Mouse (Mus musculus) hindbrain, embryonic 11.5 days (tissue): ENCODE data around the gene F5. TPM values are rescaled to one million over a fixed set of nuclear protein-coding genes. Genes with fewer than 3 reads are reported as not detected.
A peak's percentile ranks its signal among the peaks of the same experiment; 100 is the strongest.

Experiments used
- ATAC-seq: fragments of 200-750 bp; cut with Nextera tagmentation; 2 replicates; pipeline ENCODE4 v1.8.0; 2017; ENCODE audit warnings: mild to moderate bottlenecking, moderate TSS enrichment, moderate library complexity; ENCODE audit not compliant: low FRiP score
- DNase-seq: peaks from one replicate; pipeline ENCODE4 v3.0.0-alpha.2; 2015; ENCODE audit warnings: low spot score
- H3K27ac ChIP-seq: fragments of 300-500 bp; sonication (generic); 2 replicates; pipeline ENCODE4 v1.5.1; 2014; ENCODE audit warnings: mild to moderate bottlenecking, low read depth, low read length
- H3K27me3 ChIP-seq: fragments of 300-500 bp; sonication (generic); 2 replicates; pipeline ENCODE4 v1.6.1; 2014; ENCODE audit warnings: mild to moderate bottlenecking, low read length, moderate library complexity, mixed read lengths; ENCODE audit not compliant: control insufficient read depth, insufficient read depth
- H3K36me3 ChIP-seq: fragments of 300-500 bp; sonication (generic); 2 replicates; pipeline ENCODE4 v1.6.1; 2014; ENCODE audit warnings: mild to moderate bottlenecking, low read length, moderate library complexity, mixed read lengths; ENCODE audit not compliant: control insufficient read depth, insufficient read depth
- H3K4me1 ChIP-seq: fragments of 300-500 bp; sonication (generic); replicated peaks from 2 replicates; pipeline ENCODE4 v1.6.1; 2014; ENCODE audit warnings: low read length, mixed read lengths; ENCODE audit not compliant: control insufficient read depth, insufficient read depth
- H3K4me2 ChIP-seq: fragments of 300-500 bp; sonication (generic); replicated peaks from 2 replicates; pipeline ENCODE4 v1.6.1; 2014; ENCODE audit warnings: mild to moderate bottlenecking, low read depth, low read length
- H3K4me3 ChIP-seq: fragments of 300-500 bp; sonication (generic); 2 replicates; pipeline ENCODE4 v1.5.1; 2014; ENCODE audit warnings: low read depth, low read length
- H3K9ac ChIP-seq: fragments of 300-500 bp; sonication (generic); 2 replicates; pipeline ENCODE4 v1.6.1; 2014; ENCODE audit warnings: low read depth, low read length
- H3K9me3 ChIP-seq: fragments of 300-500 bp; sonication (generic); 2 replicates; pipeline ENCODE4 v1.6.1; 2016; ENCODE audit warnings: low read length; ENCODE audit not compliant: control insufficient read depth
- WGBS: fragments of 180-500 bp; shearing (Covaris S2); extraction: QIAGEN DNeasy Blood & Tissue Kit; methylation state at CpG from one replicate; pipeline ENCODE4 v1.1.7; 2014; 5-methylcytosine and 5-hydroxymethylcytosine counted together
- polyA plus RNA-seq: library from polyadenylated mRNA; unstranded; fragments of >200 nt; fragmentation: Nextera tagmentation; extraction: Ambion mirVana; gene quantifications from 2 replicates; pipeline ENCODE4 v1.2.1, GENCODE M21; 2014

F5 gene
- polyA plus RNA-seq, 1 experiment from 2014 or later = 0.28 TPM

- Histone ChIP-seq H3K9me3 (no peaks in the 10 kb centered on the region), H3K4me1 (no peaks in the 10 kb centered on the region), H3K4me3 (no peak overlapping the region), H3K4me2 (no peak overlapping the region), H3K9ac (no peak overlapping the region), H3K36me3 (no peaks in the 10 kb centered on the region), H3K27me3 (no peaks in the 10 kb centered on the region), H3K27ac (no peak overlapping the region)
- WGBS = 89% methylated on average over 3 of the region's 3 CpGs
- DNase-seq (no peak), ATAC-seq (no peak)
Observed at GRCm38 (mm10) chr1:164120777-164121158, 30.9 kb upstream of the F5 start.

- Histone ChIP-seq H3K4me1 (no peaks in the 10 kb centered on the region), H3K9ac (no peak overlapping the region), H3K4me3 (no peak overlapping the region), H3K36me3 (no peaks in the 10 kb centered on the region), H3K27me3 (no peaks in the 10 kb centered on the region), H3K4me2 (no peak overlapping the region), H3K9me3 (no peaks in the 10 kb centered on the region), H3K27ac (no peak overlapping the region)
- DNase-seq (no peak), ATAC-seq (no peak)
- 71% methylated on average over 3 of the region's 3 CpGs for WGBS
Observed at GRCm38 (mm10) chr1:164123836-164124235, 27.8 kb upstream of the F5 start.

GRCm38 (mm10) chr1:164130013-164130412, 21.6 kb upstream of the F5 start:
- H3K36me3 ChIP-seq = no peaks in the 10 kb centered on the region
- H3K9me3 ChIP-seq = no peaks in the 10 kb centered on the region
- no peaks in the 10 kb centered on the region for H3K27me3 ChIP-seq
- H3K4me3 ChIP-seq = no peak overlapping the region
- no peak for ATAC-seq
- WGBS = 75% methylated on average over 3 of the region's 3 CpGs
- H3K4me2 ChIP-seq = no peak overlapping the region
- H3K27ac ChIP-seq = no peak overlapping the region
- H3K4me1 ChIP-seq = no peaks in the 10 kb centered on the region
- no peak for DNase-seq
- no peak overlapping the region for H3K9ac ChIP-seq

GRCm38 (mm10) chr1:164132609-164133008, 19.0 kb upstream of the F5 start:
- H3K4me3 ChIP-seq = no peak overlapping the region
- no peaks in the 10 kb centered on the region for H3K4me1 ChIP-seq
- H3K36me3 ChIP-seq = no peaks in the 10 kb centered on the region
- DNase-seq (no peak), ATAC-seq (no peak)
- H3K9me3 ChIP-seq = no peaks in the 10 kb centered on the region
- no peaks in the 10 kb centered on the region for H3K27me3 ChIP-seq
- H3K27ac ChIP-seq = no peak overlapping the region
- H3K9ac ChIP-seq = no peak overlapping the region
- WGBS = 89% methylated on average over 1 of the region's 1 CpGs
- H3K4me2 ChIP-seq = no peak overlapping the region

GRCm38 (mm10) chr1:164134101-164134500, 17.5 kb upstream of the F5 start:
- Histone ChIP-seq H3K9me3 (no peaks in the 10 kb centered on the region), H3K4me1 (no peaks in the 10 kb centered on the region), H3K27ac (no peak overlapping the region), H3K4me2 (no peak overlapping the region), H3K27me3 (no peaks in the 10 kb centered on the region), H3K4me3 (no peak overlapping the region), H3K9ac (no peak overlapping the region), H3K36me3 (no peaks in the 10 kb centered on the region)
- DNase-seq (no peak), ATAC-seq (no peak)
- WGBS = 83% methylated on average over 6 of the region's 6 CpGs

- Histone ChIP-seq H3K27me3 (no peaks in the 10 kb centered on the region), H3K27ac (no peak overlapping the region), H3K4me1 (no peaks in the 10 kb centered on the region), H3K9me3 (no peaks in the 10 kb centered on the region), H3K4me2 (no peak overlapping the region), H3K36me3 (no peaks in the 10 kb centered on the region), H3K4me3 (no peak overlapping the region), H3K9ac (no peak overlapping the region)
- 83% methylated on average over 5 of the region's 5 CpGs for WGBS
- no peak for ATAC-seq
- DNase-seq = no peak
Observed at GRCm38 (mm10) chr1:164135360-164135759, 16.3 kb upstream of the F5 start.

GRCm38 (mm10) chr1:164135960-164136359, 15.7 kb upstream of the F5 start:
- Histone ChIP-seq H3K27me3 (no peaks in the 10 kb centered on the region), H3K9me3 (no peaks in the 10 kb centered on the region), H3K27ac (no peak overlapping the region), H3K36me3 (no peaks in the 10 kb centered on the region), H3K9ac (no peak overlapping the region), H3K4me3 (no peak overlapping the region), H3K4me1 (no peaks in the 10 kb centered on the region), H3K4me2 (no peak overlapping the region)
- DNase-seq (no peak), ATAC-seq (no peak)
- 81% methylated on average over 11 of the region's 11 CpGs for WGBS

- Histone ChIP-seq H3K4me1 (no peaks in the 10 kb centered on the region), H3K4me2 (no peak overlapping the region)
- WGBS = 83% methylated on average over 6 of the region's 6 CpGs
Observed at GRCm38 (mm10) chr1:164136636-164137035, 15.0 kb upstream of the F5 start.

GRCm38 (mm10) chr1:164138365-164139130, 13.1 kb upstream of the F5 start:
- Histone ChIP-seq H3K36me3 (no peaks in the 10 kb centered on the region), H3K4me1 (no peaks in the 10 kb centered on the region), H3K9me3 (no peaks in the 10 kb centered on the region), H3K4me2 (no peak overlapping the region), H3K9ac (no peak overlapping the region), H3K27me3 (no peaks in the 10 kb centered on the region), H3K4me3 (no peak overlapping the region), H3K27ac (no peak overlapping the region)
- WGBS = 9% methylated on average over 5 of the region's 5 CpGs
- ATAC-seq = peak; percentile 82
- peak; percentile 89 for DNase-seq

More at GRCm38 (mm10) chr1:164136636-164137035, 15.0 kb upstream of the F5 start:
- no peak overlapping the region for H3K9ac ChIP-seq
- H3K27ac ChIP-seq = no peak overlapping the region
- no peaks in the 10 kb centered on the region for H3K9me3 ChIP-seq
- H3K27me3 ChIP-seq = no peaks in the 10 kb centered on the region
- H3K36me3 ChIP-seq = no peaks in the 10 kb centered on the region
- ATAC-seq (no peak), DNase-seq (no peak)
- no peak overlapping the region for H3K4me3 ChIP-seq
